Mouse (Mus musculus): ENCODE data around the gene Cxcl3. TPM values are rescaled to one million over a fixed set of nuclear protein-coding genes. Genes with fewer than 3 reads are reported as not detected.
"Not testable (repeated sequence)": the region's sequence is repeated elsewhere in the genome, so short reads cannot be mapped to it uniquely, and the experiment has no call there.

The Cxcl3 gene
- total RNA-seq, 4 experiments from 2014 or later = not detected

DNA sequence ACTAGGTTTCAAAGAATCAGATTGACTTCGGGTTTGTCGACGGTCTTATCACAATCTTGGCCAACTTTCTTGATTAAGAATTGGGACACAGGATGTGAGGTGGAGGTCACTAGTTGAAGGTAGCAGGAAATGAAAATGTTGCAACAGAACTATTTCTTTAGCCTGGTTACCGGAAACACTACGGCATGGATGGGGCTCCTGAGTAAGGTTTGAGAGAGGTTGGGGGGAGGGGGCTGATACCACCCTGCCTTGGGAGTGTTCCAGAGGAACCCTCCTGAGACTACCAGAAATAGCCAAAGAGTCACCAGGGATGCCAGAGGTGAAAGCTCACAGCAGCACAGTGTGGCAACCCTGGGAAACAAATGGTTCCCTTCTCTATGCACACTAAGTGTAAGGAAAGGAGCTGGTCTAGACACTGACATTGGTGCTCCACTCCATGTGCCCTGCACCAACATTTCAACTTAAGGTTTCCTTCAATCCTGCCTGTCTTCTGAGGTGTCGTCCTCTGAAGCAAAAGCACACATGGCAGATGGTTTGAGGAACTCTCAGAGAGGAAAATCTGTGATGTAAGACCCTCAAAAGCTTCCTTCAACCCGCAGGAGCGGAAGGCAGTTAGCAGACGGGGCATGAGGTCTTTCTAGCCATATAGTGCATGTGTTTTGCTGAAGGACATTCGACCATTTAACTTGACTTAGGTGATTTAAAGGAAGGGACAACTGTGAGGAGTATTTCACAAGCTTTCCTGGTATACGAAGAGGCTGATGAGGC is 3.6 kb downstream of the Cxcl3 start:
- no peak for DNase-seq (ENCODE audit: low spot score in 2 of 2)

DNA sequence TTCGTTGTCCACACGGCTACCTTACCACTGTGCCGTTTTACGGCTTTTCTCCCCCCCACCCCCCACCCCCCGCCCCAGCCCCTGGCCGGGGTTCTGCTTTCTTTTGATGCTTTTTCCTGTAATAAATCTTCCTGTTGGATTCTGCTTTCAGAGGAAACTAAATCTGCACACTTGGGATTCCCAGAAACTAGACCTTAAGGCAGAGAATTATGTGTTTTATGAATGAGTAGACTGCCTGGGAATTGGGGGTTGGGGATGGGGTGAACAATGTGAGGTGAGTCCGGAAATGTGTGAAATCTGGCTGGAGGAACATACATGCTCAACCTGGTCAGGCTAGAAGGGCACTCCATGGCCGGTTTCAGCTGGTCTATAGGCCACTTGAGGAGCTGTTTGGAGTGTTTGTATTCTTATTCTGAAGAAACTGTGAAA is 4.2 kb downstream of the Cxcl3 start:
- no peak for DNase-seq (ENCODE audit: low spot score in 2 of 2)

DNA sequence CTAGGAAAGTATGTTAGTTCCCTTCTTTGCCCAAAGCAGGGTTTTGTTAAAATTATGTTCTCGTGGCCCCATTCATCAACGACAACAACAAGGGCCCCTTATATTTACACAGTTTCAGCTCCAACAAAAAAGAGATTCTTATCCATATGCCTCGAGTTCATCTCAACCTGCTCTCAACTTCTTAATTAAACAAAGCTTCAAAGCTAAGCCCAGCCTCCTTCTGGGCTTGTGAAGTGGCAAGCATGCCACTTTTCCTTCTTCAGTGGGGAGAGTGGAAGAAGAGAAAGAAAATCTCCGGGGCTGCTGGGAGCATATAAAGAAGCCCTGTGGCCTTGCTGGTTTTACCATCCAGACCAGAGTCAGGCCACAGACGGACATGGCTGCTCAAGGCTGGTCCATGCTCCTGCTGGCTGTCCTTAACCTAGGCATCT is 8.3 kb downstream of the Cxcl3 start, which contains the start of gene Cxcl15:
Cxcl15 (plus strand) TSS at position 340 of the 431 bp plus-strand sequence.
- DNase-seq (ENCODE audit: low spot score in 2 of 2) = no peak

DNA sequence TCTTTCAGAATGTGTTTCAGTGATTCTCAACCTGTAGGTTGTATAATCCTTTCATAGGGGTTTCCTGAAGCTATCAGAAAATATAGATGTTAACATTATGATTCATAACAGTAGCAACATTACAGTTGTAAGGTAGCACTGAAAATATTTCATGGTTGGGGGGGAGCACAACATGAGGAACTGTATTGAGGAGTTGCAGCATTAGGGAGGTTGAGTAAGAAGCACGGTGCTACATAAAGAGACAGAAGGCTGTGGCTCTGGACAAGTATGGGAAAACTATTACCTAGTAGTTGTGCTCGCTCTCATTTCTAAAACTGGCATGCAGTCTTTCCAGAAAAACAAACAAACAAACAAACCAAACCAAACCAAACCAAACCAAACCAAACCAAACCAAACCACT is 9.5 kb downstream of the Cxcl3 start:
- not testable (repeated sequence) for DNase-seq (ENCODE audit: low spot score in 2 of 2)

DNA sequence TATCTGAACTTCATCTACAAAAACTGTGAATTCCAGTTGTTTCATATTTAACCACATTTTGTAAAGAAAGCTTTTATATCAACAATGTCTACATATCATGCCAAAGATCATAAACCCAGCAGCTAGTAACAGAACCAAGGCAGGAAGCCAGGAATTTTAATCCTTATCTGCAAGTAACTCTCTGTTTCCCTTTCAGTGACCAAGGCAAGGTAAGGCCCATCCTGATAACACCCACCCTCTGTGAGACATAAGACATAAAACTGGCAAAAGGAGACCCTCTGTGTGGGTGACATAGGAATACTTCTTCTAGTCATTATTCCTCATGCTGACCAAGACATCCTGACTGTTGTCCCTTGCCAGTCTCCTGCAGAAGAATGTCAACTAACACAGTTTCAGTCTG is 18.7 kb downstream of the Cxcl3 start:
- DNase-seq (ENCODE audit: low spot score in 2 of 2) = no peak

DNA sequence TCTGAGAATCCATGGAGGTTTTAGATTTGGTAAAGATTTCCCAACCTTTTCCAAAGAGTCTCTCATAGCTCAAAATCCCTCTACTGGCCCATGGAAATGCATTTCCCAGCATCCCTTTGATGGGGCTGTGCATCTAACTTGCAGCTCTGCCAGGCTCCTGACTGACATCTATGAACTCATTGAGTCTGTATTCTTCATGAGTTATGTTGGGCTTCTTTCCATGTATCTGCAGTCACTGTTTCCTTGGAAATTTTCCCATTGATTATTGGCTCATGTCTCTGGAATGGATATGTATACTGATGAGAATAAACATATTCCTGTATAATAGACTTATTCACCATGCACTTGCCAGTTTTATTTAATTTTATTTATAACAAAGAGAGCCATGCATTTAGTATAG is 20.1 kb downstream of the Cxcl3 start:
- no peak for DNase-seq (ENCODE audit: low spot score in 2 of 2)

DNA sequence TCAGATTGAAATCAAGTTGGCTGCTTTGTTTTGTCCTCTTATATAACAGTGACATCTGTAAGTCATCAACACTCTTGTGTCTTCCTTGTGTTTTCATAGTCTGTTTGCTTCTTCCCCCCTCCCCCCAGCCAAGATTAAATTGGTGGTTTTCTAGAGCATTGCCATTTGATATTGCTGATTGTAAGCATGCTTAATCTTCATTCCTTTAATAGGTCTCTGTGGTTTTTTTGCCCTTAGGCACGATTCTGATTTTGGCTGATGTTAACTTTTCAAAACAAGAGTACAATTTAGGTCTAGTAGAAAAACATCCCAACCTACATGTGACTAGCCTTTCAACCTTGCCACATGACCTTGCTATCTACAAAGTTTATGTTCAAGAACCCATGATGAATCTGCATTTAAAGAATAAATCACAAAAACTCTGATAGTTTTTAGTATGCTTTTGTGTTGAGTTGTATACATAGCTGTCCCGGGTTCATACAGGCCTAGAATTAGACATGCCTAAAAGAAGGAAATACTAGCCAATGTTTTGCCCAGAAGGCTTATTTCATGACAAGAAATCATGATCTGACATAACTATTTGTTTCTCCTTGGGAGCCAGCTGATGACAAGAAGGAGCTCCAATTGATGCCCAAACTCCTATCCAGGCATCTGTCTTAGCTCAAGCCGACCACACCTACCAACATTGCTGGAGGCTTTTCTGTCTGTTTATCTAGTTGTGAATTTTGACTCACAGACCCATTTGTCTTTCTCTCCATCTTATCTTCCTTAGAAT is 21.5 kb downstream of the Cxcl3 start:
- DNase-seq (ENCODE audit: low spot score in 2 of 2) = no peak

DNA sequence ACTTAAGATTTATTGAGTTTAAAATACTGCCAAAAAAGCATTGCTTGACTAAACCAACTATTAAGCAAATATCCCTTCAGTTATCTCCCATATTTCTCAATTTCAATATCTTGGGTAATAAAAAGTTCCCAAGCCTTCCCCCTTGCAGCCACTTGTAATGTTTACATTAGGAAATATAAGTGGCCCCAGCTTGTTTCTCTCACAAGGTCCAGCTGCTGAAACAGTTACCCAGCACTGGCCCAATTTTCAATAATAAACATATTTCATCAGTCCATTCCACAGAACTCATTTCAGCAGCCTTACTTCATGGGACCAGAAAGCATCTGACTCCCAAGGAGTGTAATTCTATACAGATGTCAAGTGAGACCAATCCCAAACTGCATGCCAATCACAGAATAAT is 33.9 kb downstream of the Cxcl3 start:
- no peak for DNase-seq (ENCODE audit: low spot score in 2 of 2)

DNA sequence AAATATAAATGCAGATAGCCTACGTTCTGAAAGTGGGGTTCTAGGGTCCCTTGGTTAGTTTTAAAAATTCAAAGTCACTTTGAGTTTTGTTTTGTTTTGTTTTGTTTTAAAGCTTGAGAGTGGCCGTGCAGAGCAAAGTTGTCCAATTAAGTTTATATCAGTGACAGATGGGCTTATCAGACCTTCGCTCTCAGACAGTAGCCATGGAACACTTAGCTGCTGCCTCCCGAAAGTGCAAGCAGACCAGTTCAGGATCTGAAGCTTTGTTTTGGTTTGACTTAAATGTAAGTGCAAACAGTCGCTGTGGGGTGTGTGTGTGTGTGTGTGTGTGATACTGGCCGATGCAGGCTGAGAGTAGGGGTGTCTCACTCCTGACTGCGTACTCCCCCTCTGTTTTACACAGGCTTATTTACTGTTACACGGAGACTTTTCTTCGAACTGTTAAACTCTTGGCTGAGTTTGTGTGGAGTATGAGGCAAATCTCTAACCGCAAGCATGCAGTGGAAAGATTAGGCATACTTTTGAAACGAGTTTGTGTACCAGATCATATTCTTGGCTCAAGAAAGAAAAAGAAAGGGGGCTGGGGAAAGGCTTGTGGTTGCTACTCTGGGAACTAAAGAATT is 46.4 kb downstream of the Cxcl3 start:
- no peak for DNase-seq (ENCODE audit: low spot score in 2 of 2)

DNA sequence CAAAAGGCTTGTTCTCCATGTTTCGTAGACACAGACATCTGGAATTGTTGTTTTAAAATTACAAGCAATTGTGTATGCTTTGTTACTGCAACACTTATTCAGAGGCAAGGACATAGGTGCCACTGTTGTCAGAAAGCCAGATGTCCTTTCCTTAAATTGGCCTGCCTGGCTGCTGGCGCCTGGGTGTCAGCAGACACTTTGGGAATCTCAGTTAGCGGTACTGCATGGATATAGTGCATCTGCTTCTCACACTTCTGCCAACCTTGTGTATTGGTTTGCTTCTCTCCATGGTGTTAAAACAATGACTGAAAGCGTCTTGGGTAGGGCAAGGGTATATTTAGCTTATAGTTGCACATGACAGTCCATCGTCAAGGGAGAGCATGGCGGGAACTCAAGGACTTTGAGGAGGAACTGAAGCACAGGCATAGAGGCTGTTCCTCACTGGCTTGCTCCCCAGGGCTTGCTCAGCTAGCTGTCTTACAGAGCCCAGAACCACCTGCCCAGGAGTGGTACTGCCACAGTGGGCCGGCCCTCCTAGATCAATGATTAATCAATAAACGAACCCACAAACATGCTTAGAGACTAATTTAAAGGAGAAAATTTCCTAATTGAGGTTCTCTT is 47.0 kb downstream of the Cxcl3 start:
- DNase-seq (ENCODE audit: low spot score in 2 of 2) = no peak

DNA sequence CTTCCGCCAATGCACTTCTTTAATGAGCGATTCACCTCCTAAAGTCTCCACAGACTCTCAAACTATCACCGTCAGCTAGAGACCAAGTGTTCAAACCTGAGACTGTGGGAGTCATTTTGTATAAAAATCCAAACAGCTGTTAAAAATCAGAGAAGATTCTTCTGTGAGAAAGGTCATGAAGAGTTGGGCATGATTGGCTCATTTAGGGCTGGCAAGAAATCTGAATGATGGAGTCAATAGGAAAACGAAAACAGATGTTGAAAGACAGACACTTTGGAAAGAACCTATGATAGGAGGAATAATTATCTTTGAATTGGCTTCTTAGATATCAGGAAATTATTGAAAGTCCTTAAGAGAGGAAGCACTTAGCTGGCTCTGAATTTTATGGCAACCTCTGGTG is 48.5 kb downstream of the Cxcl3 start:
- DNase-seq (ENCODE audit: low spot score in 2 of 2) = no peak

DNA sequence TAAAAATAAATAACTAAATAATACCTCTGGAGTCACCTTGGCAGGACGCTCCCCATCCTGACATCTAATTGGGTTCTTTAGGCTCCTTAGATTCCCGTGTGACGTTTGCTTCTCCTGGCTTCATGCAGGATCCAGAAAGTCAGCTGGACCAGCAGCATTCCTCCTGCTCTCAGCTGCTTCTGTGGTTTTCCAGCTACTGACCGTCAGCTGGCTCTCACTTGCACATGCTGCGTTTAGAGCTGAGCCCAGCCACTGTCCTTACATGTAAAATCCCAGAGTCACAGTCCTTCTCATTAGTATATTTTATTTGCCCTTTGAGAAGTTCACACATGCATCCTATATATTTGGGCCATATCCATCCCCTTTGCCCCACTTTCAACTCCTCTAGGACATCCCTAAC is 52.7 kb downstream of the Cxcl3 start:
- DNase-seq (ENCODE audit: low spot score in 2 of 2) = no peak

Small RNA genes within 50 kb of the gene (microRNA-seq; reads per million reads assigned to microRNA genes)
- 0 reads per million in 2 experiments for gene Gm24322

Other genes starting within 250 kb of the Cxcl3 start
- under 1 TPM in 1 of 4 experiments, not detected in 3; 0.16 TPM for gene 5830473C10Rik, start 225.0 kb upstream of the Cxcl3 start, total RNA-seq (2022)
- 1 to 10 TPM in 1 of 4 experiments, under 1 TPM in 3; 0.63 to 1.6 (median 0.78) TPM for gene Rassf6, start 145.4 kb upstream of the Cxcl3 start, total RNA-seq (2022)
- gene Cxcl5, start 26.7 kb upstream of the Cxcl3 start, total RNA-seq (2022) = 1 to 10 TPM in 2 of 4 experiments, under 1 TPM in 2; 0.39 to 4.6 (median 2.1) TPM
- gene Ppbp, start 17.6 kb upstream of the Cxcl3 start, total RNA-seq (2022) = 1 to 10 TPM in 1 of 4 experiments, under 1 TPM in 2, not detected in 1; 0.32 to 1.6 (median 0.47) TPM
- gene Pf4, start 13.7 kb upstream of the Cxcl3 start, total RNA-seq (2022) = 1 to 10 TPM; 2.8 to 3.1 (median 2.9) TPM
- gene Cxcl15, start 8.4 kb downstream of the Cxcl3 start, total RNA-seq (2022) = not detected
- gene Cxcl1, start 105.1 kb downstream of the Cxcl3 start, total RNA-seq (2022) = 1 to 10 TPM in 1 of 4 experiments, under 1 TPM in 1, not detected in 2; 0.41 to 1.2 TPM
- not detected for gene Cxcl2, start 117.8 kb downstream of the Cxcl3 start, total RNA-seq (2022)
- 10 to 100 TPM; 14.6 to 24.1 (median 17.4) TPM for gene Mthfd2l, start 145.0 kb downstream of the Cxcl3 start, total RNA-seq (2022)
- gene Epgn, start 241.4 kb downstream of the Cxcl3 start, total RNA-seq (2022) = not detected